Mouse (Mus musculus) thymus, adult 18-20 months (tissue): ENCODE data around the gene Trim44.

ENCODE experiments used
- DNase-seq, 2 experiments: peaks; one replicate each; pipeline ENCODE4 v3.0.0; 2022; ENCODE audit warnings: mixed read lengths in 2 of 2

Trim44 gene

DNA sequence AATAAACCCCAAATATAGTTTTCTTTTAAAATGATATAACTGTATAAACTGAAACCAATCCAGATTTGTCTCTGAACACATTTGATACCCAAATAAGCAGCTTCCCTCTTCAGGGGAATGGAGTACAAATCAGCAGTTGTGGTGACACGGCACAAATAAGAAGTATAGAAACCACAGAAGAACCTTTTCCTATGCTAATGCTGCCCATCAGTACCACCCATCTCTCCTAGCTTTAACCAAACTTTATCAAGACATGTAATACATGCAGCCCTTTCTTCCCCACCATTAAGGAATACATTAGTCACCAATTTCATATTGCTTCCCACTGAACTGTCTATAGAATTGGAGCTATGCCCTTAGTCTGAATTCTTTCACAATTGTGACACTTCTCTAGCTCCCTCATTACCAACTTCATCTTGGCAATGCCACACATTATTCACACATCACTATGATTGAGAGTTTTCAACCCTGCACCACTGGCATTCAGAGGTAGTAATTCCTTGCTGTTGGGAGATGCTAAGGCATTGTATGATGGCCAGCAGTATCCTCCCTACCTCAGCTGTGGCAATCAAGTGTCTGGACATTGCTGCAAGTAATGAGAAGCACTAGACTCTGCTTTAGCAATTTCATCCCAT, 44.6 kb downstream of the Trim44 start:
- no peak for DNase-seq

GRCm38 (mm10) chr2:102362266-102362665, 45.4 kb downstream of the Trim44 start:
- DNase-seq: no peak

- no peak for DNase-seq
Observed at GRCm38 (mm10) chr2:102356879-102357695, 50.5 kb downstream of the Trim44 start.

DNA sequence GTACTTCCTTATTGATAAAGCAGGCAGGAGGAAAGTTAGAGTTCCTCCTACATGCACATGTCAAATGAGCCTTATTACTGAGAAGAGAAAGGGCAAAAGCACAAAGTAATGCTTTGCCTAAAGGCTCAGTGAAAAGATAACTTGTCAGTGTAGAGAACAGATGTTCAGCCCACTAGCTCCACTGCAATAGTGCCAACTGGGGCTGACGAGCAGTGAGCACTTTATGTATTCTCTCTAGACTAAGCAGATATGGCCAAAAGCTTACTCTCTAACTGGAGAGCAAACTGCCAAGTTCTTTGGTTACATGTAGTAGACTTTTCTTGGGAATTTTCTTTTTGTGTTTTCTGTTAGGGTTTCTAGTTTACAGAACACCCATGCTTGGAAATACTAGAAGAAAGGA, 53.6 kb downstream of the Trim44 start:
- DNase-seq: no peak

DNA sequence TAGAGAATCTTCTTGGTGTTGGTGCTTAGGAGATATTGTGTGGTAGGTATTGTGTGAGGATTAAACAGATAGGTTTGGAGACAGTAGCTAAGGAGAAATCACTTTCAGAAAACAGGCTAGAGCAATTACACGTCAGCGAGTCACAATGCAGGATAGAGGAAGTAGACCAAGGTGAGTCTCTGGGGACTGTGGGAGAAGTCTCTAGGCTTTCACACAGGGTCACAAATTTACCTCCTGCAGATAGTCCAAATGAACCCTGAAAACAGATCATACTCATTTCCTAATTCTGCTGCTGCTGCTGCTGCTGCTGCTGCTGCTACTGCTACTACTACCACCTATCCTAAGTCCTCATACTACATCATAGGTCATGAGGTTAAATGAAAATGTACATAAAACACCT, 66.2 kb downstream of the Trim44 start:
- DNase-seq: no peak

DNA sequence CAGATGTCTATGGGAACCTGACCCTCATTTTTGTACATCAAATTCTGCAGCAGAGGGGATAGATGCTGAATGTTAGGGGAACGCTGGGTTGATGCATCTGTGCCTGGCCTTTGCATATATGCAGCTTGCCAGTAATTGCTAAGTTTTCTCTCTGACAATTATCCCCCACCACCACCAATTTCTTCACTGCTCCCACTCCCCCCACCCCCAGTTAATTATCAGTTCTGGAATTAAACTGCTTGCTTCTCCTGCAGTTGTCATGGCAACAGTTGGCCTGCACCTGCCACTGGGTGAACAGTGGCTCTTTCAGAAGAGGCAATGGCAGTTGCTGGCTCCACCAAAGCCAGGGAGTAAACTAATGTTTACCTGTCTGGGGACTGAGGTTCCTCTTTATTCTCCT, 70.8 kb downstream of the Trim44 start:
- DNase-seq: no peak

DNA sequence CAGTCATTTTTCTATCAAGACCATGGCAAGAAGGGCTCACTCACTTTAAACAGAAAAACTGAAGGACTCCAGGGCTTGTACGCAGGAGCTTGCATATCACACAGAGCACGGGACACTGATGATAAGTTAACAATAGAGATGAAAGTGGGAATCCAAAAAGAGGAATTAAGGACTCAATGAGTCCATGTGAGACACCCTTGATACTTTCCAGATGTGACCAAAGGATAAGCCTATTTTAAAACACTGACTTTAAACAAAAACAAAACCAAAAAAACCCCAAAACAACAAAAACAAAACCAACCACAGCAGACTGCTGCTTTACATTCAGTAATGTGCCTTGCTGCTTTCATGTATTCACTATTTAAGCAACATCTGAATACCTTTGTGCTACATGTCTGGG, 75.7 kb downstream of the Trim44 start:
- no peak for DNase-seq

DNA sequence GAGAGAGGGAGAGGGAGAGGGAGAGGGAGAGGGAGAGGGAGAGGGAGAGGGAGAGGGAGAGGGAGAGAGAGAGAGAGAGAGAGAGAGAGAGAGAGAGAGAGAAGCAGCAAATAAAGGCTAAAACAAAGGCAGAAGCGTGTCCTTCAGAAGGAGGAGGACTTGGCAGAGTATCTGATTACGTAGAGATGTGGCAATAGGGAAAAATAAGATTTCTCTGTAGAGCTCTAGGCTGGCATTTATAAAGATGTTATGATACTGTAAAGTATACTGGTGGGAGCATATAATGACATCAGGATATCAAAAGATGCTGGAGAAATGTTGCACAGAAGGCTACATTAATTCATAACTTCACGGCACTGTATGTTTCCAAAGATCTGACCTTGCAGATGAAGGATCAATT, 76.5 kb downstream of the Trim44 start:
- no peak for DNase-seq

GRCm38 (mm10) chr2:102325921-102326320, 81.7 kb downstream of the Trim44 start:
- DNase-seq: no peak

GRCm38 (mm10) chr2:102324336-102324735, 83.3 kb downstream of the Trim44 start:
- no peak for DNase-seq

DNA sequence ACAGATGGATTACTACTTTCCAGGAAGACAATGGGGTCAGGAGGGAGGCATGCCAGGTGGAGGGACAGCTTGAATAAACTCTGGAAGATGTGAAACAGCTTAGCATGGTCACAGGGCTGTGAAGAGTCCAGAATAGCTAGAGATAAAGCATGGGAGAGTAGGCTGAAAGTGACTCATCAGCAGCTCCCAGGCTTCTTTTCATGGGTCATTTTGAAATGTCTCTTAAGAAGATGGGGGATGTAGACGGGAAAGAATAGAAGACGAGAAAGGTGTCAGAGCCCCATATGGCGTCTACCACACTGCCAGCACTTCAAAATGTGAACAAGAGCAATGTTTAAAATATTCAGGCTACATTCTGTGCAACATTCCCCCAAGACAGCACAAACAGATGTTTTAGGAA, 91.1 kb downstream of the Trim44 start:
- no peak for DNase-seq

- no peak for DNase-seq
Observed at GRCm38 (mm10) chr2:102315153-102315552, 92.5 kb downstream of the Trim44 start.

GRCm38 (mm10) chr2:102314610-102315009, 93.0 kb downstream of the Trim44 start:
- no peak for DNase-seq

- no peak for DNase-seq
Observed at GRCm38 (mm10) chr2:102314068-102314467, 93.6 kb downstream of the Trim44 start.

- DNase-seq: no peak
Observed at GRCm38 (mm10) chr2:102312903-102313302, 94.7 kb downstream of the Trim44 start.

DNA sequence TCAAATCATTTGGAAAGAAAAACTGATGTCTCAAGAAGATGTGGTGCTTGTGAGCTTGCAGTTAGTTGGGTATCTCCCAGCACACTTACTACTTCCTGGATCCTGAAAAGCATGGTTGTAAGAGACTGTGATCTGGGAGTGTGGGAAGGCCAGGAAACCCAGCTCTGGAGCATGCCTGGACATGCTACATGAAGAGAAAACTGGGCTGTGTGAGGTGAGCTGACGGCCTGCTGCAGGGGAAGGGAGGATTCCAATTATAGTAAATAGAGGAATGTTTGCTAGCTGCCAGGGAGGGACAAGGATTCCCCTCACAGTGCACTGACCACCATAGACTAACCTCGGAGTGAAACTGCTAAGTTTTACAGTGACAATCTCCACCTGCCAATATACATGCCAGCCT, 104.4 kb downstream of the Trim44 start:
- no peak for DNase-seq

- DNase-seq: no peak
Observed at GRCm38 (mm10) chr2:102302532-102302931, 105.1 kb downstream of the Trim44 start.

GRCm38 (mm10) chr2:102294827-102295270, 112.8 kb downstream of the Trim44 start:
- DNase-seq: no peak

DNA sequence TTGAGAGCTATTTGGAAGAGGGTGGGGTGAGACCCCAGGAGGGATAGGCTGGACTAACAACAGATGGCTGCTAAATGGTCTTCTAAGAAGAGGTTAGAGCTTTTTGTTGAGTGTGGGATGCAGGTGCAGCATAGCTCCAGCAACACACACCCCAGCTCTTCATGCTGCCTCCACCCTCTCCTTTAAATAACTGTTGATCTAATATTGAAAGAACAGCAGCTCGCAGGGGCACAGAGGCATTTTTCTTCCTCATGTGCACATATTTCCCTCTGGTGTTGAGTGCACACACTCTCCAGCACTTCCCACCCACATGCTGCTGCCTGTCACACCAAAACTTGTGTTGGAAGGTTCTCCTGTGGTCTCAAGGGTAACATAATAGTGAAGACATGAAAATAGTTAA, 114.4 kb downstream of the Trim44 start:
- no peak for DNase-seq

DNA sequence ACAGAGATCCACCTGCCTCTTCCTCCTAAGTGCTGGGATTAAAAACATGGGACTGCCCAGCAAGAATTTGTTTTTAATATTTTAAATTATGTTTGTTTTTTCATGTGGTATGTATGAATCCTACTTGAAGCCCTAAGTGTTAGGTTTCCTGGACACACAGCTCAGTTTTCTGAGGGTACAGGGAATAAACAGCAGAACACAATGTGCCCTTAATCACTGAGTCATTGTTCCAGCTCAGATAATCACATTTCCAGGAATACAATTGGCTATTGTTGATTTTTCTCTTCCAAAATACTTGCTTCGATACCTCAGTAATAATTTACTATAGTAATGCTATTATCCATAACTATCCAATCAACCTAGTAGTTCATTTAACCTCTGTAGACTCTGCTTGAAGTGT, 115.6 kb downstream of the Trim44 start:
- DNase-seq: no peak

GRCm38 (mm10) chr2:102291533-102291932, 116.1 kb downstream of the Trim44 start:
- no peak for DNase-seq

- DNase-seq: peak; percentile 18 to 38
Observed at GRCm38 (mm10) chr2:102290041-102290440, 117.6 kb downstream of the Trim44 start.

GRCm38 (mm10) chr2:102288676-102289075, 119.0 kb downstream of the Trim44 start:
- DNase-seq: no peak

DNA sequence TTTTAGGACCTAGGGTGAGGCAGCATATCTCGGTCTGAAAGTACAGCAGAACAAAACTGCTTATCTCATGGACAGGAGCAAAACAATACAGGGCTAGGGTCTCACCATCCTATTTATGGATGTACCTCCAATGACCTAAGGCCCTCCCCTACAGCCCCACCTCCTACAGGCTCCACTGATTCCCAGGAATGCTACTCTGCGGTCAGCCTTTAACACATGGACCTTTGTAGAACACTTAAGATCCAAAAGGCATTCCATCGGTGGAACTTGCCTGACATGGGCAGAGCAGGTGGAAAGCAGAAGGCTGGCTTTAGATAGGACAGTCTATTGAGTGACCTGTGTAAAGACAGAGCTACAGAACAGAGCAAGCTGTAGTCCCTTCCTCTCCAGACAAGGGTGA, 120.3 kb downstream of the Trim44 start:
- no peak for DNase-seq

GRCm38 (mm10) chr2:102282081-102282480, 125.5 kb downstream of the Trim44 start:
- no peak for DNase-seq
